Mouse (Mus musculus): ENCODE results near the gene Ppp1r14a. TPM values are rescaled to one million over a fixed set of nuclear protein-coding genes. Genes with fewer than 3 reads are reported as not detected.

Gene Ppp1r14a
- polyA plus RNA-seq, 1 experiment from 2014 or later: 2.5 TPM

DNA sequence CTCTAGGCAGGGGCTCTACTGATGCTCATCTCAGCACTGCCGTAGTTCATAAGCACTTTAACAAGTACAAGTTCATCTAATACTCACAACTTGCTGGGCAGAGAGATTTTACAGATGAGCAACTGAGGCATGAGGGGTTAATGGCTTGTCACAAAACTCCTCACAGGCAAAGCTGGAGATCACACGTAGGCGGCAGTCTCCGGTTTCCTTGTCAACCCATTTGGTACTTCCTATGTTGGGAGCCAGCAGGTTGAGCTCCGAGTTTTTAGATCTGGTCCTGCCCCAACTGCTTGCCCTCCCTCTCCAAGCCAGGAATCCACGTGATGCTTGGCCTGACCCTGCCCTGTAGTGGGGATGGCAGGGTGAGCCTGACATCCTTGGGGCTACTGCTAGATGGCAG is 38.0 kb downstream of the Ppp1r14a start:
- ATAC-seq: no peak
- Histone ChIP-seq H3K27ac (ENCODE audit: low read length) (no peak overlapping the region), H3K4me1 (ENCODE audit: control insufficient read depth, insufficient read depth, low read length) (no peaks in the 10 kb centered on the region), H3K9ac (ENCODE audit: low read depth, low read length) (no peak overlapping the region), H3K36me3 (ENCODE audit: control insufficient read depth, insufficient read depth, low read length) (peaks cover 25% of the 10 kb centered on the region), H3K9me3 (replicated peaks; ENCODE audit: control insufficient read depth, low read length, poor library complexity, severe bottlenecking) (no peaks in the 10 kb centered on the region), H3K27me3 (ENCODE audit: control insufficient read depth, insufficient read depth, low read depth, low read length) (no peaks in the 10 kb centered on the region), H3K4me2 (ENCODE audit: low read length) (no peak overlapping the region), H3K4me3 (ENCODE audit: low read depth, low read length) (no peak overlapping the region)
- 86% methylated on average over 6 of the region's 6 CpGs for WGBS

DNA sequence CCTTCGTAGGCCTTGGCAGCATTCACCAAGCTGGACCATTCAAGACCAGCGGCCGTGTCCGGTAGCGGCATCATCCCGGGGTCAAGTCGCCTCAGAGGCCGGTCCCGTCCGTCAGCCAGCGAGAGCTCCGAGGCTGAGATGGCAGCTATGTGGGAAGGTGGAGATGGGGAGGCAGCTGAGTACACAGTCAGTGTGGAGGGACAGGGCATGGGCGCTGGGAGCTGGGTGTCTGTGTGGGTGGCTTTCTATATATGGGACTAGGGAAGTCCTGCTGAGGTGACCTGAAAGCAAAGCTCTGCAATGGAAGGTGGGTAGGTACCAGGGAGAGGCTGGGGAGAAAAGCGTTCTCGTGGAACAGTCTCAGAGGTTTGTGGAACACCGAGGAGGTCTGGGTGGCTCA is 39.9 kb downstream of the Ppp1r14a start:
- 89% methylated on average over 16 of the region's 16 CpGs for WGBS
- no peak for ATAC-seq
- Histone ChIP-seq H3K27ac (ENCODE audit: low read length) (no peak overlapping the region), H3K9ac (ENCODE audit: low read depth, low read length) (no peak overlapping the region), H3K4me3 (ENCODE audit: low read depth, low read length) (no peak overlapping the region), H3K9me3 (replicated peaks; ENCODE audit: control insufficient read depth, low read length, poor library complexity, severe bottlenecking) (no peaks in the 10 kb centered on the region), H3K4me2 (ENCODE audit: low read length) (no peak overlapping the region), H3K4me1 (ENCODE audit: control insufficient read depth, insufficient read depth, low read length) (peaks cover 1% of the 10 kb centered on the region; the same call in 1 of the 2 replicates), H3K27me3 (ENCODE audit: control insufficient read depth, insufficient read depth, low read depth, low read length) (no peaks in the 10 kb centered on the region), H3K36me3 (ENCODE audit: control insufficient read depth, insufficient read depth, low read length) (peaks cover 25% of the 10 kb centered on the region)

DNA sequence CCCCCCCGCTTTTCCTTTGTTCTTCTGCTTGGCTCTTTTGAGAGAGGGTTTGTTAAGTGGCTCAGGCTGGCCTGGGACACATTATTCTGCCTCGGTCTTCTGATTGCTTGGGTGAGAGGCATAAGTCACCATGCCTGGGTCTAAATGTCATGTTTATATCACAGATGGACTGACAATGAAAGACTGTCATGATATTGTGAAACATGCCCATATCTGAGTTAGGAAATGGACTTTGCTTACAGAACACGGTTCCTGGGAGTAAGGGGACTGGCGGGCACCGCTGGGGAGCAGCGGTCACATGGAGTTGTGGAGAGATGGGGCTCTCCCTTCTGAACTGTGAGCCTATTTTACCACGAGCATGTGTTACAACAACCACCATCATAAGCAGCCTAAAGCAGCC is 45.0 kb downstream of the Ppp1r14a start:
- no peak overlapping the region for H3K4me3 ChIP-seq (ENCODE audit: low read depth, low read length)
- H3K27ac ChIP-seq (ENCODE audit: low read length): no peak overlapping the region
- H3K4me1 ChIP-seq (ENCODE audit: control insufficient read depth, insufficient read depth, low read length): peaks cover 3% of the 10 kb centered on the region; the same call in 1 of the 2 replicates
- no peak for ATAC-seq
- WGBS: 54% methylated on average over 7 of the region's 7 CpGs
- no peaks in the 10 kb centered on the region for H3K27me3 ChIP-seq (ENCODE audit: control insufficient read depth, insufficient read depth, low read depth, low read length)
- no peak overlapping the region for H3K4me2 ChIP-seq (ENCODE audit: low read length)
- peaks cover 13% of the 10 kb centered on the region for H3K36me3 ChIP-seq (ENCODE audit: control insufficient read depth, insufficient read depth, low read length)
- no peaks in the 10 kb centered on the region for H3K9me3 ChIP-seq (replicated peaks; ENCODE audit: control insufficient read depth, low read length, poor library complexity, severe bottlenecking)
- no peak overlapping the region for H3K9ac ChIP-seq (ENCODE audit: low read depth, low read length)

DNA sequence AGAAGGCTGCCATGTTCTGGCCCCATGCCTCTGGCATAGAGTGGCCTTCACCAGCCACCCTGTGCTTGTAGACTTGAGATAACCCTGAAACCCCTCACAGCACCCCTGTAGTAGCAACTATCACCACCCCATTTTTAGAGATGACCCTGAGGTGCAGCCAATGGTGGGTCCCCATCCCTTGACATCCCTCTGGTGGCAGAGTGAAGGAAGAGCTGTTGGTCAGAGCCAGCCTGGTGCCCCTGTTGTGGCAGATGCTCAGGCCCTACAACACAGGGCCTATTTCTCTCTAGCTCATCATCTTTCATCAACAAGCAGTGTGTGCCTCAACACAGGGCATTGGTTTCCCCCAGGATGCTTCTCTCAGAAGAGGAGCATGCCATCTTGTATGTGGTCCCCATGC is 46.2 kb downstream of the Ppp1r14a start:
- Histone ChIP-seq H3K27me3 (ENCODE audit: control insufficient read depth, insufficient read depth, low read depth, low read length) (no peaks in the 10 kb centered on the region), H3K4me1 (ENCODE audit: control insufficient read depth, insufficient read depth, low read length) (peaks cover 3% of the 10 kb centered on the region; the same call in 1 of the 2 replicates), H3K4me2 (ENCODE audit: low read length) (no peak overlapping the region), H3K9me3 (replicated peaks; ENCODE audit: control insufficient read depth, low read length, poor library complexity, severe bottlenecking) (no peaks in the 10 kb centered on the region), H3K27ac (ENCODE audit: low read length) (no peak overlapping the region), H3K4me3 (ENCODE audit: low read depth, low read length) (no peak overlapping the region), H3K9ac (ENCODE audit: low read depth, low read length) (0 out of 2 replicates have a peak overlapping the region, but pooled peaks have one; percentile 16), H3K36me3 (ENCODE audit: control insufficient read depth, insufficient read depth, low read length) (peaks cover 12% of the 10 kb centered on the region)
- ATAC-seq: no peak

DNA sequence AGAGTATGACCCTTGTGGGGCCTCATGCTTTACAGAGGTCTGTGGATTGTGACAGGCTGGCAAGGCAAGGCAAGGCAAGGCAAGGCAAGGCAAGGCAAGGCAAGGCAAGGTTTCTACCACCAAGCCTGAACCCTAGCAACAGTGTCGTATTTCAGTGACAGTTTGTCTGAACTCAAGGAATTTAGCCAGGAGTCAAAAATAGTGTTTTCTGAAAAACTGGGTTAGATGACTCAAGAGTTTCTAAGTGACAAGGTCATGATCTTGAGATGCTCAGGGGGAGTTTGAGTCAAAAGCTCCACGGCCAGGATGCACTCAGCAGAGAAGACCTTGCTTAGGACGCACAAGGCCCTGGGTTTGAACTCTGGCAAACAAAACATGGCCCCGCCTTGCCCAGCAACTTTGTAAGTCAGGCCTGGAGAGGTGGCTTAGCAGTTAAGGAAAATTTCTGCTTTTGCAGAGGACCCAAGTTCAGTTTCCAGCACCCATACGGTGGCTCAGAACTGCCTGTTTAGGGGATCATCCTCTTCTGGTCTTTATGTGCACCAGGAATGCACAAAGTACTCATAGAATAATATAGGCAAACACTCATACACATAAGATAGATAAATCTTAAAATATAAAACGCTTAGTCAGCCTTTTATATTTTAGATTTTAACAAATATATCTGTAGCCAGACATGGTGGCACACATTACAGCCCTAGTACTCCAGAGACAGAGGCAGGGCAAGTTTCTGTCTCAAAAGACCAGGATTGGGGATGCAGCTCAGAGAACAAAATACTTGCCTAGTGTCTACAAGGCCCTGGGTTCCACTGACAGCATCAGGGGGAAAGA is 46.9 kb downstream of the Ppp1r14a start:
- no peak for ATAC-seq
- H3K36me3 ChIP-seq (ENCODE audit: control insufficient read depth, insufficient read depth, low read length): peaks cover 13% of the 10 kb centered on the region

DNA sequence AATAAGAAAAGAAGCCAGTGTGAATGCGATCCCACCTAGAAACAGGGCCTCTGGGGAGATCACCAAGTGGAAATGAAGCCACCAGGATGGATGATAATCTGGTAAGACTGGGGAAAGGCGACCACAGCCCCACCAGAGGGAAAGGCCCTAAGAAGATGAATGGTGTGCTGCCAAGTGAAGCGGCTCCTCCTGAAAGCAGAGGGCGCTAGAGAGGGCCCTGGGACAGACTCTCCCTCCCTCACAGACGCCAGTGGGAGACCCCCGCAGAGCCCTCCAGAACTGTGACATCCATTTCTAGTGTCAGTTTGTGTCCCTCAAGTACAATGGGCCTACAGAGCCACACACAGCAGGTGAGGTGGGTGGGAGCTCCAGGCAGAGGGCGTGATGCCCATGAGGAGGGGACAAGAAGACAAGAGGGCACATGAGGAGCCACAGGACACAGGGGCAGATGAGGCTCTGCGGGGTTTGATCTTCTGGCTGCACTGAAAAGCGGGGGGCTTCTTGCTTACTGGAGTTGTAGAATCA is 47.7 kb downstream of the Ppp1r14a start:
- ATAC-seq: no peak
- no peak overlapping the region for H3K4me2 ChIP-seq (ENCODE audit: low read length)
- WGBS: 72% methylated on average over 9 of the region's 9 CpGs
- H3K4me1 ChIP-seq (ENCODE audit: control insufficient read depth, insufficient read depth, low read length): peaks cover 3% of the 10 kb centered on the region; the same call in 1 of the 2 replicates
- H3K27ac ChIP-seq (ENCODE audit: low read length): no peak overlapping the region
- no peaks in the 10 kb centered on the region for H3K9me3 ChIP-seq (replicated peaks; ENCODE audit: control insufficient read depth, low read length, poor library complexity, severe bottlenecking)
- no peak overlapping the region for H3K4me3 ChIP-seq (ENCODE audit: low read depth, low read length)
- H3K9ac ChIP-seq (ENCODE audit: low read depth, low read length): no peak overlapping the region
- H3K36me3 ChIP-seq (ENCODE audit: control insufficient read depth, insufficient read depth, low read length): peaks cover 10% of the 10 kb centered on the region
- no peaks in the 10 kb centered on the region for H3K27me3 ChIP-seq (ENCODE audit: control insufficient read depth, insufficient read depth, low read depth, low read length)

More for the DNA sequence above, 46.9 kb downstream of the Ppp1r14a start:
- Histone ChIP-seq H3K27ac (ENCODE audit: low read length) (no peak overlapping the region), H3K9me3 (replicated peaks; ENCODE audit: control insufficient read depth, low read length, poor library complexity, severe bottlenecking) (no peaks in the 10 kb centered on the region), H3K4me1 (ENCODE audit: control insufficient read depth, insufficient read depth, low read length) (peaks cover 3% of the 10 kb centered on the region; the same call in 1 of the 2 replicates), H3K27me3 (ENCODE audit: control insufficient read depth, insufficient read depth, low read depth, low read length) (no peaks in the 10 kb centered on the region), H3K4me2 (ENCODE audit: low read length) (no peak overlapping the region), H3K4me3 (ENCODE audit: low read depth, low read length) (no peak overlapping the region), H3K9ac (ENCODE audit: low read depth, low read length) (no peak overlapping the region)
- 86% methylated on average over 6 of the region's 6 CpGs for WGBS

DNA sequence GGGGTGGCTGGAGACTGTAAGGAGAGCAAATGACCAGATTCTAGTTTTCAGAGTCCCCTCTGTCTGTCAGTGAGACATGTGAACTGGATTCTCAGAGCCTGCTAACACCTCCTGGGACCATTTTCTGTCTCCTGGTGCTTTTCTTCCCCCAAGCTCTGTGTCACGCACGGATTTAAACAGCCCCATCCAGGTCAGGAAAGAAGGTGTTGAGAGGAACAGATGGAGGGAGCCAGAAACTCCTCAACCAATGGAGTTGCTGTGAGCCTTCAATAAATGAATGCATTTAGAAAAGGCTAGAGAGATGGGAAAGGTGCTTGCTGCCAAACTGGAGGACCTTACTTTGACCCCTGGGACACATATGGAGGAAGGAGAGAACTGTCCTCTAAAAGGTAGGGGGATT is 48.7 kb downstream of the Ppp1r14a start:
- WGBS: 93% methylated on average over 2 of the region's 2 CpGs
- no peak overlapping the region for H3K4me2 ChIP-seq (ENCODE audit: low read length)
- H3K27ac ChIP-seq (ENCODE audit: low read length): no peak overlapping the region
- H3K4me1 ChIP-seq (ENCODE audit: control insufficient read depth, insufficient read depth, low read length): peaks cover 8% of the 10 kb centered on the region
- no peaks in the 10 kb centered on the region for H3K27me3 ChIP-seq (ENCODE audit: control insufficient read depth, insufficient read depth, low read depth, low read length)
- no peak for ATAC-seq
- no peak overlapping the region for H3K9ac ChIP-seq (ENCODE audit: low read depth, low read length)
- H3K9me3 ChIP-seq (replicated peaks; ENCODE audit: control insufficient read depth, low read length, poor library complexity, severe bottlenecking): no peaks in the 10 kb centered on the region
- peaks cover 7% of the 10 kb centered on the region for H3K36me3 ChIP-seq (ENCODE audit: control insufficient read depth, insufficient read depth, low read length)
- H3K4me3 ChIP-seq (ENCODE audit: low read depth, low read length): no peak overlapping the region

DNA sequence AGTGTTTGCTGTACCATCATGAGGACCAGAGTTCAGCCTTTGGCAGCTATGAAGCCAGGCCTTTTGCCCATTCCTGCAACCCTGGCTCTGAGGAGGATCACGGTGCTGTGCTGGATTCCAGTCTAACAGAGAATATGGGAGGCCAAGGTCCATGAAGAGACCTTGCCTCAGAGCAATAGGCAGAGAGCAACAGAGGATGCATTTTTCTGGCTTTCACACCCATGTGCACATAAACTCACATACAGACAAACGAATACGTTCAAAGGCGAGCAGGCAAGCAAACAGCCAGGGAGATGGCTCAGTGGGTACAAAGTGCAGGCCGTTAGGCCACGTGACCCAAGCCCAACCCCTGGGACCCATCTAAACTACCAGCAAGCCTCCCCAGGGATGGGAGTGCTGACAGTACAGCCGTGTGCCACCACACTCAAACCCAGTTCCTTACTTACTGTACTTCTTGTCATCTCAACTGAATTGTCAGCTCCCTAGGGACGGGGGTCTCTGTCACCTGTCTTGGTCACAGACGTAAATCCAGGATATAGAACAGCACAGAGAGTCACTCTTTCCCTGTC is 49.3 kb downstream of the Ppp1r14a start:
- WGBS: 90% methylated on average over 9 of the region's 9 CpGs
- no peak overlapping the region for H3K27ac ChIP-seq (ENCODE audit: low read length)
- ATAC-seq: no peak

More for the DNA sequence above, 49.3 kb downstream of the Ppp1r14a start:
- Histone ChIP-seq H3K27me3 (ENCODE audit: control insufficient read depth, insufficient read depth, low read depth, low read length) (no peaks in the 10 kb centered on the region), H3K4me3 (ENCODE audit: low read depth, low read length) (no peak overlapping the region), H3K9me3 (replicated peaks; ENCODE audit: control insufficient read depth, low read length, poor library complexity, severe bottlenecking) (no peaks in the 10 kb centered on the region), H3K4me1 (ENCODE audit: control insufficient read depth, insufficient read depth, low read length) (peaks cover 8% of the 10 kb centered on the region), H3K36me3 (ENCODE audit: control insufficient read depth, insufficient read depth, low read length) (peaks cover 7% of the 10 kb centered on the region; the same call in 1 of the 2 replicates), H3K9ac (ENCODE audit: low read depth, low read length) (no peak overlapping the region), H3K4me2 (ENCODE audit: low read length) (no peak overlapping the region)
